Mouse (Mus musculus): ENCODE data around the gene Hs3st6. TPM values are rescaled to one million over a fixed set of nuclear protein-coding genes. Genes with fewer than 3 reads are reported as not detected.

The Hs3st6 gene
- polyA plus RNA-seq, 1 experiment from 2014 or later: 0.07 TPM

DNA sequence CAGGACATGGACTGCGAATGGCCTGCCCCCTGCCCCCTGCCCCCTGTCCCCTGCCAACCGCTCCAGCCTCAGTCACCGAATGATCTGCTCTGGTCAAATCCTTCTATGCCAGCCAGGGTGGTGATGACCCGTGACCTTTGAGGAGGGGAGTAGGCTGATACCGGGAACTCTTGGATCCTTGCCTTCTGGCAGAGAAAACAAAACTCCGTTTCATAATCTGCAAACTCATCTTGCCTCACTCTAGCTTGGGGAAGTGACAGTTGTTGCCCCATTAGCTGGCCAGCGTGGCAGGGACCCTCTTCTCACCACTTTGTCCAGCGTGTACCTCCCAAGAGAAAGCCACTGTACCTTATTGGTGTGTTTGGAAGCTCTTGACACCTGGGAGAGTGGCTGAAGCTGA, 10.5 kb upstream of the Hs3st6 start:
- Histone ChIP-seq H3K9me3 (replicated peaks) (no peaks in the 10 kb centered on the region), H3K27ac (replicated peaks) (peak overlapping the region; percentile 48), H3K4me3 (replicated peaks) (no peak overlapping the region), H3K4me1 (replicated peaks) (peaks cover 40% of the 10 kb centered on the region), H3K36me3 (replicated peaks) (peaks cover 19% of the 10 kb centered on the region), H3K9ac (no peak overlapping the region), H3K4me2 (no peak overlapping the region), H3K27me3 (peaks cover 17% of the 10 kb centered on the region)
- WGBS (ENCODE audit: insufficient replicate concordance): 65% methylated on average over 8 of the region's 8 CpGs
- peak; percentile 23; the same call in 1 of the 2 replicates for ATAC-seq (ENCODE audit: insufficient read depth)

DNA sequence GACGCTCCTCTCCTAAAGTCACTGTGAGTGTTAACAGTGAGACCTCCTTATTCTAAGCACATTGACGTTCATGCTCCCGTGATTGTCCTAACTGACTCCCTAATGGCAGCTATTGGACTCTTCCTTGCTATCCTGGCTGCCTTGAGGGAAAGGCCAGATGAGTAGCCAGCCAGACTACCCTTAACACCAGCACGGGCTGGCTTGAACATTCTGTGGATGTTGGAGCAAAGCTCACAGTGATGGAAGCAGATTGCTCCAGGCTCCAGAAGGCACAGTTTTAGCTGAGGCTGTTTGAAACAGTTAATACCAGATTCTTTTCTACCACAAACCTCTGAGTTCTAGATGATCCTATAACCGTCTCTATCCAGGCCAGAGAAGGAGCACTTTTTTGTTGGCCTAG, 8.9 kb upstream of the Hs3st6 start:
- Histone ChIP-seq H3K4me3 (replicated peaks) (no peak overlapping the region), H3K4me2 (no peak overlapping the region), H3K27ac (replicated peaks) (no peak overlapping the region), H3K27me3 (peaks cover 29% of the 10 kb centered on the region), H3K36me3 (replicated peaks) (peaks cover 19% of the 10 kb centered on the region), H3K9ac (no peak overlapping the region), H3K9me3 (replicated peaks) (no peaks in the 10 kb centered on the region), H3K4me1 (replicated peaks) (peaks cover 26% of the 10 kb centered on the region)
- ATAC-seq (ENCODE audit: insufficient read depth): no peak
- WGBS (ENCODE audit: insufficient replicate concordance): 64% methylated on average over 5 of the region's 5 CpGs

DNA sequence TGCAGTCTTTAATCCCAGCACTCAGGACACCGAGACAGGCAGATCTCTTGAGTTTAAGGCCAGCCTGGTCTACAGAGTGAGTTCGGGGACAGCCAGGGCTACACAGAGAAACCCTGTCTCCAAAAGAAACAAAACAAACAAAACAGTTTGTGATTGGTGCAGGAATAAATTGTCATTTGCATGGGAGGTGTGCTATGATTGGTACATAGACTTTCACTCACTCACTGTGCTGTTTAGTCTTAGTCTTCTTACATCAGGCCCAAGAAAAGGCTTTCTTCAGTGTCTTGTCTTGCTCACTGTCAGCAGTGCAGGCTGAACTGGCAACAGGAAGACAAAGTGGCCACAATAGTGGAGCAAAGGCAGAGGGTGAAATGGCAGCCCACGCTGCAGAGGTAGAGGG, 8.4 kb upstream of the Hs3st6 start:
- H3K27ac ChIP-seq (replicated peaks): no peak overlapping the region
- peaks cover 17% of the 10 kb centered on the region for H3K36me3 ChIP-seq (replicated peaks)
- WGBS (ENCODE audit: insufficient replicate concordance): 59% methylated on average over 3 of the region's 3 CpGs
- no peaks in the 10 kb centered on the region for H3K9me3 ChIP-seq (replicated peaks)
- H3K4me2 ChIP-seq: no peak overlapping the region
- no peak for ATAC-seq (ENCODE audit: insufficient read depth)
- H3K27me3 ChIP-seq: peaks cover 34% of the 10 kb centered on the region
- H3K4me3 ChIP-seq (replicated peaks): no peak overlapping the region
- H3K4me1 ChIP-seq (replicated peaks): peaks cover 23% of the 10 kb centered on the region
- H3K9ac ChIP-seq: no peak overlapping the region

DNA sequence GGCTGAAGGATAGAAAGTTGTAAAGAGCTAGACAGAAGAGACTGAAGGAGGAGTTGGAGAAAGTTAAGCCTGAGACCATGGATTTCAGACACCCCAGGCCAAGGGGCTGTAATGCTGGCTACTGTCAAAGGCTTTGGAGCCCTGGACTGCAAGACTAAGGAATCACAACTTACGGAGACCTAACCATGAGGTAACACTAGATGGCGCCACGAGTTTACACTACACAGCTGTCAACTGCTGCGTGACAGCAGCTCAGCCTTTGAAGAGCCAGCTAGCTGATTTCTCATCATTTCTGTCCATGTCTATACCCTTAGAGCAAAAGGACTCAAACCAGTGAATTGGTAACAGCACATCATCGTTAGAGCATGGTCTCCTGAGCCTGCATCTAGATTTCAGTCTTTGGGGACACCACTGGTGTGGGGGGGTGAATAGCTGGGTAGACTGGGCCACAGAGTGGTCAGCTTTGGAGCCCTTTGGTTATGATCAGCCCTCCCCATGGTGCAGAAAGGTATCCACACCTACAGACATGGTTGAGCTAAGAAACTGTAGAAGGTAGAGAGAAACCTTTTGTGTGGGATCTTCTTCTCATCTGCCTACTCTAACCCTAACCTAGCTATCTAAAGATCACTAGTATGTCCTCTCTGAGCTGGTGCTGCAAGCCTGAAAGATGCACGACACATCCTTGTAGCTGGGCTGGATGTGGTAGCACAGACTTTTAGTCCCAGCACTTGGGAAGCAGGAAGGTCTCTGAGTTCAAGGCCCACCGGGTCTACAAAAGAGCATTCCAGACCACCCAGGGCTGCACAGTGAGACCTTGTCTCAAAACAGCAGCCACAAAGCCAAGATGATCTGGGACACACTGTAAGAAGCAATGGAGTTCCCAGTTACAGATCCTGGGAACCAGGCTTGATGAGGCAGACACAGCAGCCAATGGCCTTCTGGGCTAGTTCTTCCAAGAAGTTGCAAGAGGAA, 7.0 kb upstream of the Hs3st6 start:
- H3K27ac ChIP-seq (replicated peaks): no peak overlapping the region
- H3K4me2 ChIP-seq: no peak overlapping the region
- peaks cover 16% of the 10 kb centered on the region for H3K4me1 ChIP-seq (replicated peaks)
- H3K4me3 ChIP-seq (replicated peaks): no peak overlapping the region
- no peak for ATAC-seq (ENCODE audit: insufficient read depth)
- 16% methylated on average over 7 of the region's 7 CpGs for WGBS (ENCODE audit: insufficient replicate concordance)
- no peak overlapping the region for H3K9ac ChIP-seq
- H3K27me3 ChIP-seq: peaks cover 46% of the 10 kb centered on the region
- H3K36me3 ChIP-seq (replicated peaks): peaks cover 5% of the 10 kb centered on the region
- H3K9me3 ChIP-seq (replicated peaks): no peaks in the 10 kb centered on the region

DNA sequence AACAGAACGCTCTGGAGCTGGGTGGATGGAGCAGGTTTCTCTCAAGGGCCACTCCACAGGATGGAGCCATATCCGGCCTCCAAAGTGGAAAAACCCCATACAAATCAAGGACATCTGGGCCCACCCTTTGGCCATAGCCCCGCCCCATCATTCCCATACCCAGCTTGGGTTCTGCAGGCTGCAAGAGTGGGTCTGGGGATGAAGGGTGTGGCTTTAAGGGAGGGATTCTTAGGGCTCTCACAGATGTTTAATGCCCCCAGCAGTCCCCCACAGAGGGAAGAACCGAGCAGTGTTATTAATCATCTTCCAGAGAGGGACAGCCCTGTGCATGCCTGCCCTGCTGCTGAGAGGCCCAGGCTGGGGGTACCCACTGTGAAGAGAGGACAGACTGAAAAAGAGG, 5.8 kb upstream of the Hs3st6 start:
- H3K4me3 ChIP-seq (replicated peaks): no peak overlapping the region
- no peaks in the 10 kb centered on the region; the same call in 1 of the 2 replicates for H3K36me3 ChIP-seq (replicated peaks)
- no peak overlapping the region for H3K9ac ChIP-seq
- H3K4me2 ChIP-seq: no peak overlapping the region
- H3K9me3 ChIP-seq (replicated peaks): no peaks in the 10 kb centered on the region
- H3K27ac ChIP-seq (replicated peaks): no peak overlapping the region
- H3K27me3 ChIP-seq: peaks cover 58% of the 10 kb centered on the region
- no peak for ATAC-seq (ENCODE audit: insufficient read depth)
- peaks cover 10% of the 10 kb centered on the region for H3K4me1 ChIP-seq (replicated peaks)
- WGBS (ENCODE audit: insufficient replicate concordance): 42% methylated on average over 4 of the region's 4 CpGs

DNA sequence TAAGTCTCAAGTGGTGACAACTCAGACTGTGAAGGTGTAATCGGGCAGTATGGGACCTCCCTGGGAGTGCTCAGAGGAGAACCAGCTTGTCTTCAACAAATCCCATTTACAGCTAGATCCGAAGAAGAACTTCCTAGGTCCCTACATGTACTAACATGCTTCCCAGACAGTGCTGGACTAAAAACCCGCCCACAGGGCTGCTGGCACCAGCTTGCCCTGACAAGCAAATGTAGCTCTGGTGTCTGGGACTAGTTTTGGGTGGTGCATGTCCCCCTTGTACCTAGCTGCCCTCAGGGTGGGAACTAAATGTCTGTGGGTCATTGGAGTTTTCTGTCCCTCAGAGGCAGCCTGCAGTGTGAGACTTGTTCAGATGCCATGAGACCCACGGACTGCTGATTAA, 1.3 kb upstream of the Hs3st6 start:
- peaks cover 94% of the 10 kb centered on the region for H3K27me3 ChIP-seq
- H3K27ac ChIP-seq (replicated peaks): no peak overlapping the region

DNA sequence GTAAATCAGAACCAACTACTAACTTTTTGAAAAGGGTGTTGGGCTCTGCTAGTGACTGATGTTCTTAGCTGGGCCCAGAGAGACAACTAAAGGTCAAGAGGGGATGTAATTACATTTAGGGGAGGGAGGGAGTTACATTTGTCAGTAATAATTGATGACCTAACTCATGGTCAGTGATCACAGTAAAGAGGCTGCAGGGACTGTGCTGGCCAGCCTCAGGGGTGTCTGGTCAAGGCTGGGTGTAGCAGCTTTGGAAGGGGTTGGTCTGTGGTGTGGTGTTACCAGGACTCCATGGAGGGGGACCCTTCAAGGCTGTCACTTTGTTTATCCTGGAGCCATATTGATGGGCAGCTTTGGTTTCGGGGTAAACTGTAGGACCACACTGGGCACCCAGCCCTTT, 4.6 kb downstream of the Hs3st6 start:
- no peaks in the 10 kb centered on the region for H3K36me3 ChIP-seq (replicated peaks)
- H3K9me3 ChIP-seq (replicated peaks): no peaks in the 10 kb centered on the region
- 66% methylated on average over 1 of the region's 1 CpGs for WGBS (ENCODE audit: insufficient replicate concordance)
- no peak overlapping the region for H3K9ac ChIP-seq
- peaks cover 94% of the 10 kb centered on the region for H3K27me3 ChIP-seq
- no peak overlapping the region for H3K27ac ChIP-seq (replicated peaks)
- H3K4me3 ChIP-seq (replicated peaks): no peak overlapping the region
- H3K4me2 ChIP-seq: no peak overlapping the region
- peaks cover 11% of the 10 kb centered on the region for H3K4me1 ChIP-seq (replicated peaks)
- no peak for ATAC-seq (ENCODE audit: insufficient read depth)

More for the DNA sequence above, 1.3 kb upstream of the Hs3st6 start:
- H3K36me3 ChIP-seq (replicated peaks): no peaks in the 10 kb centered on the region
- H3K9ac ChIP-seq: no peak overlapping the region
- H3K4me3 ChIP-seq (replicated peaks): no peak overlapping the region
- H3K4me1 ChIP-seq (replicated peaks): peaks cover 15% of the 10 kb centered on the region
- no peaks in the 10 kb centered on the region for H3K9me3 ChIP-seq (replicated peaks)
- no peak for ATAC-seq (ENCODE audit: insufficient read depth)
- 12% methylated on average over 4 of the region's 4 CpGs for WGBS (ENCODE audit: insufficient replicate concordance)
- H3K4me2 ChIP-seq: no peak overlapping the region

DNA sequence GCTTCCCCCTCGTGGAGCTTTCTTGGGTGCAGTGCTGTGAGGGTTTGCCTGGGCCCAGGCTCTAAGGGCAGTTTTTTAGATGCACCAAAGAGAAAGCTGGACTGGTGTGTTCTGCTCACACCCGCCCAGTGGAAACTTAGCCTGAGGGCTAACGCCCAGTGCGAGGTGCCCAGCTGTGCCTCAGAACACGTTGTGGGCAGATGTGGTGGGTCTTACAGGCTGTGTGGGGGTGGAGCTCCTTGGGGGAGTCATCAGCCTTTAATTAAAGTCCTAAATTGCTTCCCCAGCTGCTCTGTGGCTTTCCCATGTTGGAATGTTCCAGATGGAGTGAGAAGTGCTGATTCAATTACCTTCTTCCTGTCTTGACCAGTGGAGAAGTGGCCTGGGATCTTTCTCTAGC, 8.3 kb downstream of the Hs3st6 start:
- ATAC-seq (ENCODE audit: insufficient read depth): no peak
- Histone ChIP-seq H3K27me3 (peaks cover 83% of the 10 kb centered on the region), H3K36me3 (replicated peaks) (no peaks in the 10 kb centered on the region), H3K4me2 (no peak overlapping the region), H3K27ac (replicated peaks) (no peak overlapping the region), H3K9ac (no peak overlapping the region), H3K4me1 (replicated peaks) (no peaks in the 10 kb centered on the region), H3K4me3 (replicated peaks) (no peak overlapping the region), H3K9me3 (replicated peaks) (no peaks in the 10 kb centered on the region)
- 37% methylated on average over 5 of the region's 5 CpGs for WGBS (ENCODE audit: insufficient replicate concordance)

- H3K4me3 ChIP-seq (replicated peaks): no peak overlapping the region
- H3K9me3 ChIP-seq (replicated peaks): no peaks in the 10 kb centered on the region
- ATAC-seq (ENCODE audit: insufficient read depth): no peak
- H3K36me3 ChIP-seq (replicated peaks): no peaks in the 10 kb centered on the region
- no peak overlapping the region for H3K27ac ChIP-seq (replicated peaks)
- H3K27me3 ChIP-seq: peaks cover 83% of the 10 kb centered on the region
- H3K4me1 ChIP-seq (replicated peaks): 0 out of 2 replicates have a peak, but pooled peaks cover 6% of the 10 kb centered on the region
- no peak overlapping the region for H3K9ac ChIP-seq
- H3K4me2 ChIP-seq: no peak overlapping the region
- 32% methylated on average over 22 of the region's 22 CpGs for WGBS (ENCODE audit: insufficient replicate concordance)
These were observed 12.5 kb downstream of the Hs3st6 start for GRCm38 (mm10) chr17:24765016-24765905.

DNA sequence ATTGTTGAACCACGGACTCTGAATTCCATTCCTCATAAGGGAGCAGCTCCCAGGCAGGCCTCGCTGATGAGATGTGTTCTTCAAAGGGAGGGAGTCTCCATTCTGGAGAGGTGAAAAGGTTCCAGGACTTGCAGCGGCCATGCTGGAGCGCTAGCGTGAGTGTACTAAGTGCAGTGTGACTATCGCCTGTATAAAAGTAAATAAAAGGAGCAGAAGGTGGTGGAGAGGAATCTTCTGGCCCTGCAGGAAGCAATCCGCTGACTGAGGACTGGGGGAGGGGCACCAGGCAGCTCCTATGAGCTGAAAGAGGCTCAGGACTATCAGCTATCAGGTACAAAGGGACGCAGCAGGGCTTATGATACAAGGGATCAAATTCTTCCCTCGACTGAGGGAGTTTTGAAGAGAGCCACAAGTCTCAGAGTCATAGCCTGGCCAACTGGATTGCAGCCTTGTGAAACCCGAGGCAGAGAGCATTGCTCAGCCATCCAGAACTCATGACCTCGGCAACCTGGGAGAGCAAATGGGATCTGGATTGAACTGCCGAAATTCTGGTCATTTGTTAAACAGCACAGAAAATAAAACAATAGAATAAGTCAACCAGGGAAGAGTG, 13.6 kb downstream of the Hs3st6 start:
- Histone ChIP-seq H3K9me3 (replicated peaks) (no peaks in the 10 kb centered on the region), H3K27me3 (peaks cover 72% of the 10 kb centered on the region), H3K4me3 (replicated peaks) (no peak overlapping the region), H3K9ac (no peak overlapping the region), H3K27ac (replicated peaks) (no peak overlapping the region), H3K36me3 (replicated peaks) (no peaks in the 10 kb centered on the region), H3K4me2 (no peak overlapping the region), H3K4me1 (replicated peaks) (0 out of 2 replicates have a peak, but pooled peaks cover 6% of the 10 kb centered on the region)
- ATAC-seq (ENCODE audit: insufficient read depth): no peak
- WGBS (ENCODE audit: insufficient replicate concordance): 33% methylated on average over 12 of the region's 12 CpGs
